Mouse (Mus musculus): ENCODE data around the gene Dnajc21.

DNA sequence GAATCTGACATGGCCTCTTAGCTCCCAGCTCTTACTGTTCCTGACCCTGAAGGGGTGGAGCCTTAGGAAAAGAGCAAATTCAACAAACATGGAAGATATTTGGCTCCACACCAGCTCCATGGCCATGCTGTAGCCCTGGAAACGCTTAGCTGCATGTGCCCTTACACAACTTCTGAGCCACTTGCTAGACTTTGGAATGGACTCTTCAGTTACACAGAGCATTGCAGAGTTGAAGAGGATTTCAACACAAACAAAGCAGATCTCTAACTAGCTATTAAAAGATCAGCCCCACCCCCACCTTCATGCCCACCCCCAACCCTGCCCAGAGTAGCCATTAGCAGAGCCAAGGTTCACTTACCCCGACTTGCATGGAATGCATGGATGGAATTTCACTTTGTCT, 70.5 kb downstream of the Dnajc21 start:
- TF ChIP-seq CTCF (conservative IDR thresholded peaks at IDR 0.05; ENCODE audit: low read length) (no peak), POU5F1 (IDR thresholded peaks at IDR 0.05; ENCODE audit: borderline replicate concordance, low read length) (no peak)

All from E14TG2a.4 (cell line).